Mouse (Mus musculus): ENCODE results near the gene Rnf216. TPM values are rescaled to one million over a fixed set of nuclear protein-coding genes. Genes with fewer than 3 reads are reported as not detected.

The Rnf216 gene
- total and polyA plus RNA-seq, 3 experiments = 16.4 to 123 (median 30.8) TPM

DNA sequence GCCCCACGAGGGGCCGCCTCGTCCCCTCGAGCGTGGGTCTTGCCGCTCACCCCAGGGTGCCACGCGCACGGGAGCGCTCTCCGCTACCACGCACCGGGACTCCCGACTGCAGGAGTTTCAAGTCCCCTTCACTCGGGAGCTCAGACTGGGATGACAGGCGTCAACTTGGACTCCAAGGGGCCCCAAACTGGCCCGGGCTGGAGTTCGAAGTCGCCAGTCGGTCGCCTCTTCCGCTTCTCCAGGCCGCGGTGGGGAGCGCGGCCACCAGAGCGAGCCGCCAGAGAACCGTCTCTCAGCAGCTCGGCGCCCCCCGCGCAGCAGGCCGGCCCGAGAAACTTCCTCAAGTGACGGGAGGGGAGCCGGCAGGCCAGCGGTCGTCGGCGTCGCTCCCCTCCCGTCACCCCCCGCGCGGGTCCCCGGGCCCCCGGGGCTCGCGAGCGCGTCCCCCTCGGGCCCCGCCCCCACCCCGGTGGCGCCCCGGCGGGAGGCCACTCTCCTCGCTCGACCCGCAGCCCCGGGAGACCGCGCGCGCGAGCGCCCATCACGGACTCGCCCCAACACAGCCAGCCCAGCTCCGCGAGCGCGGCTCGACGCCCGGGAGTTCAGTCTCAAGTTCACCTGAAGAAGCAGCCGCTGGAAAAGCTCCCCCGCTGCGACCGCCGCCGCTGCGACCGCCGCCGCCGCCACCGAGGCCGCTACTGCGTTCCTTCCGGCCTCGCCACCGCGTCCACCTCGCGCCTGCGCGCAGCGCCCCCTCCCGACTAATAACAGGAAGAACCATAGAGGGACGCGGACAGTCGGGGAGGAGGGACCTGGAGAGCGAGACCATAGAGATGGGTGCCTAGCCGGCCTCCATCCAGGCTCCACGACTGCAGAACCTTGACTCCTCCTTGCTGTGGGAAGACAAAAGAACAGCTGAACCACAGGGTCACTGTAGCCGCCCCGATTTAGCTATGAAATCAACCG lies at the start of gene Rnf216 (continued):
- TF ChIP-seq RCOR1 (IDR thresholded peaks at IDR 0.05; ENCODE audit: low read depth, low read length) (no peak), ZNF384 (IDR thresholded peaks at IDR 0.05; ENCODE audit: low read depth, low read length) (no peak), MAFK (IDR thresholded peaks at IDR 0.05; ENCODE audit: borderline replicate concordance, low read depth, low read length) (no peak), NELFE (IDR thresholded peaks at IDR 0.05; ENCODE audit: low read depth, low read length) (peak; percentile 90)

- Histone ChIP-seq H3K79me2 (ENCODE audit: control insufficient read depth, insufficient read depth, low read length, poor library complexity) (no peaks in the 10 kb centered on the region), H3K9ac (ENCODE audit: control insufficient read depth, low read depth, low read length, poor library complexity, severe bottlenecking) (no peak overlapping the region), H3K9me3 (replicated peaks; ENCODE audit: insufficient read depth, low read length) (no peaks in the 10 kb centered on the region), H3K36me3 (ENCODE audit: control insufficient read depth in 1 of 2, insufficient read depth in 2 of 2, low read length in 2 of 2) (no peaks in the 10 kb centered on the region), H3K27ac (ENCODE audit: control insufficient read depth, low read depth, low read length) (no peak overlapping the region), H3K27me3 (ENCODE audit: control insufficient read depth in 1 of 2, insufficient read depth in 2 of 2, low read length in 2 of 2) (peaks cover 0 to 2% of the 10 kb centered on the region in 2 experiments; a peak in 1 of 4 replicates), H3K4me1 (ENCODE audit: control insufficient read depth in 1 of 2, insufficient read depth in 2 of 2, low read length in 2 of 2) (no peaks in the 10 kb centered on the region; a peak in 1 of 4 replicates), H3K4me3 (ENCODE audit: control insufficient read depth in 1 of 2, insufficient read depth in 1 of 2, low read depth in 2 of 2, low read length in 2 of 2) (no peak overlapping the region)
- no peak for TF ChIP-seq MYB (IDR thresholded peaks at IDR 0.05; ENCODE audit: low read depth, low read length)
- no peak for TF ChIP-seq TAL1 (IDR thresholded peaks at IDR 0.05; ENCODE audit: low read length)
- no peak for TF ChIP-seq GATA1 (IDR thresholded peaks at IDR 0.05; ENCODE audit: low read depth, low read length)
- no peak for TF ChIP-seq MAX (IDR thresholded peaks at IDR 0.05; ENCODE audit: low read length)
- no peak for TF ChIP-seq BHLHE40 (IDR thresholded peaks at IDR 0.05; ENCODE audit: borderline replicate concordance, low read depth, low read length)
- TF ChIP-seq NELFE (IDR thresholded peaks at IDR 0.05; ENCODE audit: low read depth, low read length) = no peak
- no peak for TF ChIP-seq MYC (IDR thresholded peaks at IDR 0.05; ENCODE audit: low read depth, low read length)
- TF ChIP-seq ELF1 (IDR thresholded peaks at IDR 0.05; ENCODE audit: low read depth, low read length) = no peak
- no peak for TF ChIP-seq ZKSCAN1 (IDR thresholded peaks at IDR 0.05; ENCODE audit: low read depth, low read length)
- no peak for TF ChIP-seq RCOR1 (IDR thresholded peaks at IDR 0.05; ENCODE audit: low read depth, low read length)
- no peak for DNase-seq (ENCODE audit: low read depth, low spot score)
Observed at GRCm38 (mm10) chr5:143155534-143155933, 42.7 kb upstream of the Rnf216 start.

GRCm38 (mm10) chr5:143153756-143154155 lies 41.0 kb upstream of the Rnf216 start:
- H3K27ac ChIP-seq (ENCODE audit: control insufficient read depth, low read depth, low read length) = no peak overlapping the region
- no peak for DNase-seq (ENCODE audit: low read depth, low spot score)

More at GRCm38 (mm10) chr5:143153756-143154155, 41.0 kb upstream of the Rnf216 start:
- H3K4me1 ChIP-seq (ENCODE audit: control insufficient read depth in 1 of 2, insufficient read depth in 2 of 2, low read length in 2 of 2) = no peaks in the 10 kb centered on the region; a peak in 1 of 4 replicates
- no peak overlapping the region for H3K9ac ChIP-seq (ENCODE audit: control insufficient read depth, low read depth, low read length, poor library complexity, severe bottlenecking)
- peaks cover 0 to 2% of the 10 kb centered on the region in 2 experiments; a peak in 1 of 4 replicates for H3K27me3 ChIP-seq (ENCODE audit: control insufficient read depth in 1 of 2, insufficient read depth in 2 of 2, low read length in 2 of 2)
- no peaks in the 10 kb centered on the region for H3K36me3 ChIP-seq (ENCODE audit: control insufficient read depth in 1 of 2, insufficient read depth in 2 of 2, low read length in 2 of 2)
- H3K79me2 ChIP-seq (ENCODE audit: control insufficient read depth, insufficient read depth, low read length, poor library complexity) = no peaks in the 10 kb centered on the region
- no peak overlapping the region for H3K4me3 ChIP-seq (ENCODE audit: control insufficient read depth in 1 of 2, insufficient read depth in 1 of 2, low read depth in 2 of 2, low read length in 2 of 2)
- TF ChIP-seq SMC3 (IDR thresholded peaks at IDR 0.05; ENCODE audit: low read depth, low read length) (no peak), HCFC1 (IDR thresholded peaks at IDR 0.05; ENCODE audit: low read depth, low read length) (no peak)
- no peaks in the 10 kb centered on the region for H3K9me3 ChIP-seq (replicated peaks; ENCODE audit: insufficient read depth, low read length)
